8 mouse cellular contexts compared by ENCODE assay signal in the genomic region with DNA sequence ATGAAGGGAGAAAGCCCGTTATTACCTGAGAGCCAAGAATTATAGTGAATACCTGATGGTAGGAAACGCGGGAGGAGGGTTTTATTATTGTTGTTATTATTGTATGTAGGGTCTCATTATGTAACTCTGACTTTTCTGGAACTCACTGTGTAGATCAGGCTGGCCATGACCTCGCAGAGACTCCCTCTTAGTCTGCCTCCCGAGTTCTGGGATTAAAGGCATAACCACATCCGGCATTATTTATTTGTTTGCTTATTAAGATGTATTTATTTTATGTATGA. TPM values are rescaled to one million over a fixed set of nuclear protein-coding genes. Genes with fewer than 3 reads are reported as not detected.
DNase-seq lines count a peak whose midpoint lies in the region; ATAC-seq and TF ChIP-seq lines count a peak whose summit lies in the region.

No protein-coding gene starts in this region.

- no peak for DNase-seq in lung, embryonic 14.5 days
- DNase-seq in lung, postnatal 25 days (ENCODE audit: low spot score), result no peak
- no peak for DNase-seq in forebrain, embryonic 10.5 days (ENCODE audit: extremely low spot score, low spot score)
- no peak for DNase-seq in limb, embryonic 11.5 days (ENCODE audit: low spot score)
- no peak for DNase-seq in right cerebral cortex, adult 2 months (ENCODE audit: low spot score in 2 of 2)
- DNase-seq in cerebellum, postnatal 36 days, result no peak
- DNase-seq in urinary bladder, postnatal 14 days (ENCODE audit: low spot score), result no peak

- no peaks in the 10 kb centered on the region for H3K4me1 ChIP-seq in lung, embryonic 14.5 days (ENCODE audit: insufficient read depth)
- peaks cover 21% of the 10 kb centered on the region for H3K4me1 ChIP-seq in forebrain, embryonic 10.5 days
- no peaks in the 10 kb centered on the region for H3K4me1 ChIP-seq in limb, embryonic 11.5 days (ENCODE audit: control insufficient read depth, insufficient read depth, low read length)
- H3K4me1 ChIP-seq in neural tube, embryonic 14.5 days (ENCODE audit: control insufficient read depth, insufficient read depth, low read length), result no peaks in the 10 kb centered on the region

- H3K9ac ChIP-seq in lung, embryonic 14.5 days, result 0 out of 2 replicates have a peak overlapping the region, but pooled peaks have one; percentile 0
- peak overlapping the region; percentile 45; the same call in 1 of the 2 replicates for H3K9ac ChIP-seq in limb, embryonic 11.5 days (ENCODE audit: low read length)
- 0 out of 2 replicates have a peak overlapping the region, but pooled peaks have one; percentile 8 for H3K9ac ChIP-seq in neural tube, embryonic 14.5 days (replicated peaks; ENCODE audit: low read depth, low read length)

- ATAC-seq in lung, embryonic 14.5 days (ENCODE audit: insufficient read depth), result no peak
- ATAC-seq in limb, embryonic 11.5 days (ENCODE audit: insufficient number of reproducible peaks, low FRiP score, low TSS enrichment, low read depth), result no peak
- no peak for ATAC-seq in neural tube, embryonic 14.5 days (ENCODE audit: low read depth)

- no peak overlapping the region for H3K27ac ChIP-seq in lung, embryonic 14.5 days (ENCODE audit: low read depth)
- peak overlapping the region; percentile 88 for H3K27ac ChIP-seq in forebrain, embryonic 10.5 days
- no peak overlapping the region for H3K27ac ChIP-seq in limb, embryonic 11.5 days (replicated peaks; ENCODE audit: low read depth, low read length)
- H3K27ac ChIP-seq in neural tube, embryonic 14.5 days (ENCODE audit: low read depth, low read length), result peak overlapping the region; percentile 79

- TF ChIP-seq CTCF in lung, embryonic 14.5 days (IDR thresholded peaks at IDR 0.05; ENCODE audit: low read depth), result no peak

- H3K27me3 ChIP-seq in lung, embryonic 14.5 days (ENCODE audit: insufficient read depth, low read length), result no peaks in the 10 kb centered on the region
- no peaks in the 10 kb centered on the region for H3K27me3 ChIP-seq in forebrain, embryonic 10.5 days (ENCODE audit: poor library complexity, severe bottlenecking)
- H3K27me3 ChIP-seq in limb, embryonic 11.5 days (ENCODE audit: control insufficient read depth, insufficient read depth, low read length), result no peaks in the 10 kb centered on the region
- no peaks in the 10 kb centered on the region for H3K27me3 ChIP-seq in neural tube, embryonic 14.5 days (ENCODE audit: control insufficient read depth, insufficient read depth, low read length)

- WGBS in lung, embryonic 14.5 days, result 44% methylated on average over 6 of the region's 6 CpGs
- 54% methylated on average over 6 of the region's 6 CpGs for WGBS in forebrain, embryonic 10.5 days
- 50% methylated on average over 6 of the region's 6 CpGs for WGBS in limb, embryonic 11.5 days
- WGBS in neural tube, embryonic 14.5 days, result 50% methylated on average over 6 of the region's 6 CpGs

- H3K36me3 ChIP-seq in lung, embryonic 14.5 days (ENCODE audit: insufficient read depth), result peaks cover 21% of the 10 kb centered on the region
- H3K36me3 ChIP-seq in forebrain, embryonic 10.5 days (replicated peaks), result peaks cover 25% of the 10 kb centered on the region
- H3K36me3 ChIP-seq in limb, embryonic 11.5 days (ENCODE audit: control insufficient read depth, insufficient read depth, low read length), result peaks cover 15% of the 10 kb centered on the region; the same call in 1 of the 2 replicates
- H3K36me3 ChIP-seq in neural tube, embryonic 14.5 days (ENCODE audit: control insufficient read depth, insufficient read depth, low read length), result peaks cover 10% of the 10 kb centered on the region

- H3K9me3 ChIP-seq in lung, embryonic 14.5 days (ENCODE audit: low read depth, low read length), result no peaks in the 10 kb centered on the region
- H3K9me3 ChIP-seq in forebrain, embryonic 10.5 days, result no peaks in the 10 kb centered on the region
- H3K9me3 ChIP-seq in limb, embryonic 11.5 days (ENCODE audit: control insufficient read depth, low read length), result no peaks in the 10 kb centered on the region
- H3K9me3 ChIP-seq in neural tube, embryonic 14.5 days (ENCODE audit: control insufficient read depth, low read length), result no peaks in the 10 kb centered on the region

- H3K4me3 ChIP-seq in lung, embryonic 14.5 days (ENCODE audit: low read depth, low read length), result peak overlapping the region; percentile 75; the same call in 1 of the 2 replicates
- H3K4me3 ChIP-seq in forebrain, embryonic 10.5 days, result peak overlapping the region; percentile 67
- H3K4me3 ChIP-seq in limb, embryonic 11.5 days (ENCODE audit: low read depth, low read length), result peak overlapping the region; percentile 50; the same call in 1 of the 2 replicates
- H3K4me3 ChIP-seq in neural tube, embryonic 14.5 days (ENCODE audit: low read depth, low read length), result peak overlapping the region; percentile 79

- H3K4me2 ChIP-seq in lung, embryonic 14.5 days, result peak overlapping the region; percentile 44
- H3K4me2 ChIP-seq in limb, embryonic 11.5 days (ENCODE audit: low read depth, severe bottlenecking), result peak overlapping the region; percentile 35; the same call in 1 of the 2 replicates
- H3K4me2 ChIP-seq in neural tube, embryonic 14.5 days (ENCODE audit: low read depth, low read length), result peak overlapping the region; percentile 33

RNA-seq across cellular contexts. Expression of gene Nme1, which starts 0.5 kb away (rescaled TPM):
- 168 and 197 TPM in 2 replicates for polyA plus RNA-seq in lung, embryonic 14.5 days (2014; fragmentation: Nextera tagmentation; extraction: Ambion mirVana)
- polyA plus RNA-seq in forebrain, embryonic 10.5 days (2016; fragmentation: Nextera tagmentation; extraction: Ambion mirVana), result 357 and 379 TPM in 2 replicates
- polyA plus RNA-seq in limb, embryonic 11.5 days (2014; fragmentation: Nextera tagmentation; extraction: Ambion mirVana), result 259 and 269 TPM in 2 replicates
- 335 and 444 TPM in 2 replicates for polyA plus RNA-seq in neural tube, embryonic 14.5 days (2014; fragmentation: Nextera tagmentation; extraction: Ambion mirVana)

RNA-seq across cellular contexts. Expression of gene Gm20390, which starts 0.7 kb away (rescaled TPM):
- polyA plus RNA-seq in lung, embryonic 14.5 days (2014; fragmentation: Nextera tagmentation; extraction: Ambion mirVana), result 397 and 438 TPM in 2 replicates
- polyA plus RNA-seq in forebrain, embryonic 10.5 days (2016; fragmentation: Nextera tagmentation; extraction: Ambion mirVana), result 514 and 520 TPM in 2 replicates
- 488 and 505 TPM in 2 replicates for polyA plus RNA-seq in limb, embryonic 11.5 days (2014; fragmentation: Nextera tagmentation; extraction: Ambion mirVana)
- polyA plus RNA-seq in neural tube, embryonic 14.5 days (2014; fragmentation: Nextera tagmentation; extraction: Ambion mirVana), result 295 and 298 TPM in 2 replicates

RNA-seq across cellular contexts. Expression of gene Nme2, which starts 12.7 kb away (rescaled TPM):
- polyA plus RNA-seq in lung, embryonic 14.5 days (2014; fragmentation: Nextera tagmentation; extraction: Ambion mirVana), result 272 and 286 TPM in 2 replicates
- 144 and 159 TPM in 2 replicates for polyA plus RNA-seq in forebrain, embryonic 10.5 days (2016; fragmentation: Nextera tagmentation; extraction: Ambion mirVana)
- 210 and 214 TPM in 2 replicates for polyA plus RNA-seq in limb, embryonic 11.5 days (2014; fragmentation: Nextera tagmentation; extraction: Ambion mirVana)
- 74.2 and 85.2 TPM in 2 replicates for polyA plus RNA-seq in neural tube, embryonic 14.5 days (2014; fragmentation: Nextera tagmentation; extraction: Ambion mirVana)

RNA-seq across cellular contexts. Expression of gene Spag9, which starts 27.1 kb away (rescaled TPM):
- polyA plus RNA-seq in lung, embryonic 14.5 days (2014; fragmentation: Nextera tagmentation; extraction: Ambion mirVana), result 55.8 and 57.1 TPM in 2 replicates
- polyA plus RNA-seq in forebrain, embryonic 10.5 days (2016; fragmentation: Nextera tagmentation; extraction: Ambion mirVana), result 51.3 and 51.5 TPM in 2 replicates
- 36.2 and 37.0 TPM in 2 replicates for polyA plus RNA-seq in limb, embryonic 11.5 days (2014; fragmentation: Nextera tagmentation; extraction: Ambion mirVana)
- polyA plus RNA-seq in neural tube, embryonic 14.5 days (2014; fragmentation: Nextera tagmentation; extraction: Ambion mirVana), result 126 and 129 TPM in 2 replicates

Comparison
In these comparisons a context has a peak if more than half of its experiments do, and no peak if none do; other contexts are left out.
1. H3K27ac ChIP-seq: peak in forebrain, embryonic 10.5 days (single experiment) and neural tube, embryonic 14.5 days (single experiment); none in lung, embryonic 14.5 days (single experiment) and limb, embryonic 11.5 days (single experiment).
2. Peak in every context shown above with its lines, with median percentiles within 50 percentile points of each other: H3K4me2 ChIP-seq, H3K4me3 ChIP-seq and H3K9ac ChIP-seq.